Mouse (Mus musculus): Measurements from ENCODE around the gene Hebp1. TPM values are rescaled to one million over a fixed set of nuclear protein-coding genes. Genes with fewer than 3 reads are reported as not detected.

Gene Hebp1
- polyA plus RNA-seq, 1 experiment from 2014 or later = 21.2 TPM

DNA sequence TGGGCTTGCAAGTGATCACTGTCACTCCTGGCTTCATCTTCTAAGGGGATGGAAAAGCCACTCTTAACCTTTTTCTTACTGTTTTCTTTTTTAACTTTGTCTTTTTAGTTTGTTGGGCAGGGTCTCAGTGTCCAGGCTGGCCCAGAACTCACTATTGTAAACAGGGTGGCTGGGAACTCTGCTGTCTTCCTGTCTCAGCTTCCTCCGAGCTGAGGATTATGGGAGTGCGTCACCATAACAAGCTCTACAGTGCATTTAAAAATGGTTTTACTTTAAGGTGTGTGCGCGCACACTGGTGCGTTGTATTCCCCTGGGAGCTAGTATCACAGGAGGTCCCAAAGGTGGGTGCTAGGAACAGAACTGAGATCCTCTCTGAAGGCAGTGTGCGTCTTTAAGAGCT is 29.4 kb downstream of the Hebp1 start:
- no peaks in the 10 kb centered on the region for H3K9me3 ChIP-seq
- peak overlapping the region; percentile 95 for H3K27ac ChIP-seq
- H3K36me3 ChIP-seq = no peaks in the 10 kb centered on the region
- no peak for DNase-seq (ENCODE audit: low spot score)
- H3K4me3 ChIP-seq = peak overlapping the region; percentile 77
- peaks cover 21% of the 10 kb centered on the region for H3K4me1 ChIP-seq
- 68% methylated on average over 6 of the region's 6 CpGs for WGBS
- H3K27me3 ChIP-seq (ENCODE audit: insufficient read depth, poor library complexity, severe bottlenecking) = no peaks in the 10 kb centered on the region; the same call in 1 of the 2 replicates

DNA sequence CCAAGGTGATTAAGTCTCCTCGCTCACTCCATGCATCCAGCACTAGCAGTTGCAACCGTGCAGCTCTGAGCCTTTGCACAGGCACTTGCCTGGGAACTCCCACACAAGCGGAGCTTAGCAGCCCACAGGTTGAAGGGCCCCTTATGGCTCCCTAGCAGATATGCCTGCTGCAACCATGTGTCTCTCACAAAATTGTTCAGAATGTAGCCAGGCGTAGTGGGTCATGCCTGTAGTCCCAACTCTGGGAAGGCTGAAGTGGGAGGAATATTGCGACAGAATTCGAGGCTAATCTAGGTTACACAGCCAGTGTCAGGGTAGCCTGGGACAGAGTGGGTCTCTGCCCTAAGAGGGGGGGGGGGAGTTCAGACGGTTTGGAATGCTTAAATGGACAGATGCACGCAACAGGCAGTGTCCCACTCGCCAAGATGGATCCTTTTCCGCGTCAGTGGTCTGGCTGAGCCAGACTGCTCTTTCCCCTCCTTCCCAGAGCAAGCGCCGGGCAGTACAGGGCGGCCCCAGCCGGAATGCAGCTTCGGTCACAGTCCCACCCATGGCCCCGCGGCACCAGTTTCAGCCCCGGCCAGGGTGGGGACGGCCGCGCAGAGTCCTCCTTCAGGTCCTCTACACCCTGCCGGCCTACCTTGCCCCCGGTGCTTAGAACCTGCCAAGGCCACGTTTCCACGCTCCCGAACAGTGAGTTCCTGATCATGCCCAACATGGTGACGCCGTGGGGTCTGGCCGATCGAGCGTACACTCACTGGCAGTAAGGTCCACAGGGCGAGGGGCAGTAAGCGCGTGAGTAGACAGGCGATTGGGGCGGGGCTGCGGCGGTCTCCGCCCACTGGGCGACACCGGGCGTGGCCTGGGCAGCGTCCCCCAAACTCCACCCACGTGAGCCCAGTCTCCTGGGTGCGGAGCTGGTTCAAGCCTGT is 30.2 kb downstream of the Hebp1 start:
- DNase-seq (ENCODE audit: low spot score) = peak; percentile 96
- H3K4me3 ChIP-seq = peak overlapping the region; percentile 77
- peak overlapping the region; percentile 95 for H3K27ac ChIP-seq
- no peaks in the 10 kb centered on the region; the same call in 1 of the 2 replicates for H3K27me3 ChIP-seq (ENCODE audit: insufficient read depth, poor library complexity, severe bottlenecking)
- no peaks in the 10 kb centered on the region for H3K9me3 ChIP-seq
- peaks cover 27% of the 10 kb centered on the region for H3K4me1 ChIP-seq
- H3K36me3 ChIP-seq = no peaks in the 10 kb centered on the region
- 2% methylated on average over 46 of the region's 46 CpGs for WGBS

DNA sequence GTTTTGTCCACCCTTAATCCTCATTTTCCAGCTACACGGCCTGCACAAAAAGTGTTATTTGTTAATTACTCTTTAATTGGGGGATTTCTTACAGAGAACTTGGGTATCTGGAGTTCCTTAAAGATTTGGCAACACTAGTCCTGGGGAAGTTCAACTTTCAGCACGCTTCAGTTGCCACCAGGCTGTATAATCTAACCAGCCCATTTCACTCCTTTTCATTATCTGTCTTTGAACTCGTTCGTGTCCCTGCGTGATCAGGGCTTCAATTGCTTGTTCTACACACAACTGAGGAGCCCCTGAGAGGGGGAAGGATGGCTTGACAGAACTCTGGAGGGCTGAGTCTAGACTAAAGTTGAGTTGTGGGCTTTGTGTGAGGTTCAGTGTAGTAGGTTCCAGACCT is 31.1 kb downstream of the Hebp1 start:
- Histone ChIP-seq H3K27ac (peak overlapping the region; percentile 95; the same call in 1 of the 2 replicates), H3K4me1 (peaks cover 27% of the 10 kb centered on the region), H3K9me3 (no peaks in the 10 kb centered on the region), H3K27me3 (ENCODE audit: insufficient read depth, poor library complexity, severe bottlenecking) (no peaks in the 10 kb centered on the region; the same call in 1 of the 2 replicates), H3K36me3 (no peaks in the 10 kb centered on the region), H3K4me3 (peak overlapping the region; percentile 77; the same call in 1 of the 2 replicates)
- 51% methylated on average over 5 of the region's 5 CpGs for WGBS
- no peak for DNase-seq (ENCODE audit: low spot score)

DNA sequence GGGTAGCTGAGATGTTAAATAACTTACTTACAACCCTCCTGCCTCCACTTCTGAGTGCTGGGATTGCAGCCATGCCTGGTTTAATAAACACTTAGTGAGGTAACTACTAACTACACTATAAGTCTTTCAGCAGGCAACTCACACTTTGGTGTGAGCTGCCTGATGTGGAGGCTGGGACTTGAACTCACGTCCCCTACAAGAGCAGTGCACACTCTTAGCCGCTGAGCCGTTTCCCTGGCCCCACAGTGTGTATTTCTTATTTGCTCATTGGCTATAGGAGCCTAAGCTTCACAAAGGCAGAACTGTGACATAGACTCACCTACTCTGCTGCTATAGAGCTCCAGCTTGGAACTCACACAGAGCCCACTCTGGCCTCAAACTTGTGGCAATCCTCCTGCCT is 31.6 kb downstream of the Hebp1 start:
- no peaks in the 10 kb centered on the region; the same call in 1 of the 2 replicates for H3K27me3 ChIP-seq (ENCODE audit: insufficient read depth, poor library complexity, severe bottlenecking)
- no peak for DNase-seq (ENCODE audit: low spot score)
- peak overlapping the region; percentile 95; the same call in 1 of the 2 replicates for H3K27ac ChIP-seq
- no peaks in the 10 kb centered on the region for H3K36me3 ChIP-seq
- H3K9me3 ChIP-seq = no peaks in the 10 kb centered on the region
- H3K4me3 ChIP-seq = peak overlapping the region; percentile 3; the same call in 1 of the 2 replicates
- WGBS = 83% methylated on average over 3 of the region's 3 CpGs
- H3K4me1 ChIP-seq = peaks cover 27% of the 10 kb centered on the region

DNA sequence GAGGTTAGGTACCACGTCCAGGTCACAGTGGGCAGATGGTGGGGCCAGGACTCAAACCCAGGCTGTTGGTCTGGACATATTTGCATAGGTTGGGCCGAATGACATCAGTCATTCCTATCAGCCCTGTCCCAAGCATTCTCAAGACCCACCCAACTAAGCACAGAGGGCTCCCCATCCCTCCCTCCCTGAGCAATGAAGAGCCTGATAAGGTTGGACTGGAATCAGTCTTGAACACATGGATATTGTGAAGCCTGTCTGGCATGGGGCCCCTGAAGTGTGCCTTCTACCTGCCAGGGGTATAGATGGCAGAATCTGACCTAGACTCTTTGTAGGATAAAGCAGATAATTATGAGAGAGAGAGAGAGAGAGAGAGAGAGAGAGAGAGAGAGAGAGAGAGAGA is 32.1 kb downstream of the Hebp1 start:
- Histone ChIP-seq H3K36me3 (no peaks in the 10 kb centered on the region), H3K9me3 (no peaks in the 10 kb centered on the region), H3K4me1 (peaks cover 27% of the 10 kb centered on the region), H3K4me3 (no peak overlapping the region), H3K27me3 (ENCODE audit: insufficient read depth, poor library complexity, severe bottlenecking) (no peaks in the 10 kb centered on the region; the same call in 1 of the 2 replicates), H3K27ac (peak overlapping the region; percentile 95; the same call in 1 of the 2 replicates)
- peak; percentile 91 for DNase-seq (ENCODE audit: low spot score)
- 52% methylated on average over 2 of the region's 2 CpGs for whole genome bisulfite sequencing

DNA sequence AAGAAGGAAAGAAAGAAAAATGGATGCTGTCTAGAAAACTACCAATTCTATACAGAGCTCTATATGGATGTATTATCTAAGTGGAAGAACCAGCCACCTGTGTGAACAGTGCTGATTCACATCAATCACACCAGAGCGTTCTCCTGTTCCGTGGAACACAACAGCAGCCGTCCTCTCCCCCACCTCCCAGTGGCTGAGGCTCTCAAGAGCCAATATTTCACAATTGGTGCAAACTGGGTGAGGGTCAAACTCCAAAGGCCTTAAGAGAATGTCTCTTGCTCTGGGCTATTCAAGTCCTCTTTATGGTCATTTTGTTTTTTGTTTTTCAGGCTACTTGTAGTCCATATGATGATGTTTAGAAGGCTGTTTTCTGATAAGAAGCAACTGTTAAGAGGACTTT is 32.6 kb downstream of the Hebp1 start:
- H3K4me3 ChIP-seq = no peak overlapping the region

DNA sequence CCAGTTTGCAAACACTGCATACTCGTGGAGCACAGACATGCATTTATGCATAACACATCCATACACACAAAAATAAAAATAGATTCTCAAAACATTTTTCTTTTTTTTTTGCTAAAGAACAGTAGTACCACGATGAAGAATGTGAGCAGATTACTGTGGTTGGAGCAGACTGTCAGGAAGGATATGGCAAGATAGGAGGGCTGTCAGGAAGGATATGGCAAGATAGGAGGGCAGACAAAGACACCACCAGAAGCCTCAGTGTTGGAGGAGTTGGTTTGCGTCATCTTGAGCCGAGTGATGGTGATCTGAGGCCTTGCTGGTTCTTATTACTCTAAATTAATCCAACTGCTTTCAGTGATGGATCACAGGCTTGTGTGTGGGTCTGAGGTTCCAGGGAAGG is 35.0 kb downstream of the Hebp1 start:
- peak overlapping the region; percentile 57; the same call in 1 of the 2 replicates for H3K27ac ChIP-seq
- 54% methylated on average over 4 of the region's 4 CpGs for WGBS

More for the DNA sequence above, 32.6 kb downstream of the Hebp1 start:
- Histone ChIP-seq H3K36me3 (no peaks in the 10 kb centered on the region), H3K27ac (peak overlapping the region; percentile 7; the same call in 1 of the 2 replicates), H3K27me3 (ENCODE audit: insufficient read depth, poor library complexity, severe bottlenecking) (no peaks in the 10 kb centered on the region; the same call in 1 of the 2 replicates), H3K4me1 (peaks cover 27% of the 10 kb centered on the region), H3K9me3 (no peaks in the 10 kb centered on the region)
- DNase-seq (ENCODE audit: low spot score) = no peak
- WGBS = 74% methylated on average over 3 of the region's 3 CpGs

DNA sequence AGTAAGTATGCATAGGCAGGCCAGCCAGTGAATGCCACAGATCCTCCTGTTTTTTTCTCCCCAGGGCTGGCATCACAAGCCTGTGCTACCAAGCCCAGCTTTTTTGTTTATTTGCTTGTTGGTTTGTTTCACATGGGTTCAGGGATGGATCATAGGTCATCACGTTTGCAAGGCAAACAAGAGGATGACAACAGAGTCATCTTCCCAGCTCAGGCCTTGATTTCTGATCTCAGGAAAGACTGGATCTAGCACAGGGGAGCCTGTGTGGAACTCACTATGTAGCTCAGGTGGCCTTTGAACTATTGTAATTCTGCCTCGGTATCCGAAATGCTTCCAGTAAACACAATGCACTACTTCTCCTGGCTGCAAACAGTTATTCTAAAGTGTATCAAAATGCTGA is 35.5 kb downstream of the Hebp1 start:
- H3K27ac ChIP-seq = no peak overlapping the region
- H3K9me3 ChIP-seq = no peaks in the 10 kb centered on the region
- WGBS = 90% methylated on average over 3 of the region's 3 CpGs
- H3K4me3 ChIP-seq = no peak overlapping the region
- H3K36me3 ChIP-seq = no peaks in the 10 kb centered on the region
- no peak for DNase-seq (ENCODE audit: low spot score)
- no peaks in the 10 kb centered on the region; the same call in 1 of the 2 replicates for H3K27me3 ChIP-seq (ENCODE audit: insufficient read depth, poor library complexity, severe bottlenecking)
- H3K4me1 ChIP-seq = peaks cover 30% of the 10 kb centered on the region

More for the DNA sequence above, 35.0 kb downstream of the Hebp1 start:
- H3K27me3 ChIP-seq (ENCODE audit: insufficient read depth, poor library complexity, severe bottlenecking) = no peaks in the 10 kb centered on the region; the same call in 1 of the 2 replicates
- no peaks in the 10 kb centered on the region for H3K9me3 ChIP-seq
- no peak overlapping the region for H3K4me3 ChIP-seq
- no peaks in the 10 kb centered on the region for H3K36me3 ChIP-seq
- DNase-seq (ENCODE audit: low spot score) = no peak
- peaks cover 27% of the 10 kb centered on the region for H3K4me1 ChIP-seq

DNA sequence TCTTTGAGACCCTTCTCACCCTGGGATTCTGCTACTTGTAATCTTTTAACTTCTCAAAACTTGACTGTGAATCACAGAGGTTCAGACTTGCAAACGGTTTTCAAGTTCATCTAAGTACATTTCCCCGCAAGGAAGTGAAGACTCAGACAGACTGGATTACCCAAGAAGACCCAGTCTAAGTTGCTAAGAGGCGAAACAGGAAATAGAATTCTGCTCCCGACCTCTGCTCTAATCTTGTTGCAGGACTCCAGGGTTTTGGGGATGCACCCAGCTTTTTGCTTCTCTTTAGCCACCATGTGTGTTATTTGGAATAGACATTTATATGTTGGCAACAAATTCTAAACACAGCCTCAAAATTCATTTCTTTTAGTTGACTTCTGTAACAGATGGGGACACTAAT is 36.5 kb downstream of the Hebp1 start:
- Histone ChIP-seq H3K27ac (no peak overlapping the region), H3K4me1 (peaks cover 37% of the 10 kb centered on the region), H3K36me3 (no peaks in the 10 kb centered on the region), H3K9me3 (no peaks in the 10 kb centered on the region), H3K4me3 (no peak overlapping the region), H3K27me3 (ENCODE audit: insufficient read depth, poor library complexity, severe bottlenecking) (no peaks in the 10 kb centered on the region; the same call in 1 of the 2 replicates)
- DNase-seq (ENCODE audit: low spot score) = no peak
- WGBS = 63% methylated on average over 4 of the region's 4 CpGs

DNA sequence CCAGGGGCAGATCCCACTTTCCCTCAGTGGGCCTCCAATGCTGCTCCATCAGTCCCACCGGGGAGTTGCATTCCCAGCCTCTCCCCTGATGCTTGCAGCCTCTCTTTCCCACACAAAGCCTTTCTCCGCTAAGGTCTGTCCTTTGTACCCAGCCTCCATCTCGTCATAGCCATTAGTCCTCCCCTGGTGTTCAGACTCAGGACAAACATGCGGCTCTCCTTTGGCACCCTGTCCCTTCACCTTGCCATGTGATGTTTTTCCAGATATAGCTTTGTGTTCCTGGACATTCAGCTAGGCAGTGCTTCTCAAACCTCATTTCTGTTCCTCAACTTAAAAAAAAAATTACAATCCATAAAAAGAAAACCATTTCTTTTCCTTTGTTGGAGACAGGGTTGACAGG is 39.3 kb downstream of the Hebp1 start:
- Histone ChIP-seq H3K4me3 (no peak overlapping the region), H3K36me3 (peaks cover under 1% of the 10 kb centered on the region; the same call in 1 of the 2 replicates), H3K27me3 (ENCODE audit: insufficient read depth, poor library complexity, severe bottlenecking) (no peaks in the 10 kb centered on the region), H3K9me3 (no peaks in the 10 kb centered on the region), H3K4me1 (peaks cover 29% of the 10 kb centered on the region), H3K27ac (no peak overlapping the region)
- DNase-seq (ENCODE audit: low spot score) = no peak
- 72% methylated on average over 4 of the region's 4 CpGs for WGBS

DNA sequence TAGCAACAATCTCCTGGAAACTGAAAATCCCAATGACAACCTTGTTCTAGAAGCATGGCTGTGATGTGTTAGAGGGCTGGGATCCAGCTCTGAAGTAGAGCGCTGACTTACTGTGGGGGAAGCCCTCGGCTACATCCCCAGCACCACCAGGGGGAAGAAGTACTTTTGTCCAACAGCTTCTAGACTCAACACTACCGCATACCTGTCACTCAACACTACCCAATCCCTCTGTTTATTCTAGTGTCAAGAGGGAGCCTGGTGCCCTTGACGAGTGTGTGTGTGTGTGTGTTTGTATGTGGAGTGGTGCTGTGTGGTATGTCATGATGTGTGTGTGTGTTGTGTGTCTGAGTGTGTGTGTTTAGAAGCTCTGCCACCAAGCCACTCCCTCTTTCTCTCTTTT is 40.3 kb downstream of the Hebp1 start:
- no peaks in the 10 kb centered on the region for H3K27me3 ChIP-seq (ENCODE audit: insufficient read depth, poor library complexity, severe bottlenecking)
- no peaks in the 10 kb centered on the region for H3K9me3 ChIP-seq
- WGBS = 45% methylated on average over 4 of the region's 4 CpGs
- H3K27ac ChIP-seq = no peak overlapping the region
- no peak overlapping the region for H3K4me3 ChIP-seq
- H3K36me3 ChIP-seq = peaks cover 7% of the 10 kb centered on the region; the same call in 1 of the 2 replicates
- peaks cover 22% of the 10 kb centered on the region for H3K4me1 ChIP-seq
- DNase-seq (ENCODE audit: low spot score) = no peak

DNA sequence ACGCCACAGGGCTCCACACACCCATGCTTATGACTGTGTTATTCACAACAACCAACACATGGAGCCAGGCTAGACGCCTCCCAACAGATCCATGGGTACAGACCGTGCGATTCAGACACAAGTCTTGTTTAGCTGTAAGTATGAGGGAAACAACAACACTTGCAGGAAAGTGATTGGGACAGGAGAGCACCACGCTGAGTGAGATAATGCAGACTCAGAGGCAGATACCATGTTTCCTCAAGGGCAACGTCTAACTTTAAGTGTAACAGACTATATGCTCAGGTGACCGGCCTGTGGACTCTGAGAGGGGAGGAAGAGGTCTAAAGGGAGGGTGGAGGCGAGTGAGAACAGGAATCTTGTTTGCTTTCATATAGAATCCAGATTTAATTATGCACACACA is 41.2 kb downstream of the Hebp1 start:
- H3K27me3 ChIP-seq (ENCODE audit: insufficient read depth, poor library complexity, severe bottlenecking) = no peaks in the 10 kb centered on the region
- DNase-seq (ENCODE audit: low spot score) = no peak
- no peaks in the 10 kb centered on the region for H3K9me3 ChIP-seq
- 57% methylated on average over 8 of the region's 8 CpGs for WGBS
- peaks cover 22% of the 10 kb centered on the region for H3K4me1 ChIP-seq
- H3K36me3 ChIP-seq = peaks cover 7% of the 10 kb centered on the region; the same call in 1 of the 2 replicates
- no peak overlapping the region for H3K4me3 ChIP-seq
- no peak overlapping the region for H3K27ac ChIP-seq

DNA sequence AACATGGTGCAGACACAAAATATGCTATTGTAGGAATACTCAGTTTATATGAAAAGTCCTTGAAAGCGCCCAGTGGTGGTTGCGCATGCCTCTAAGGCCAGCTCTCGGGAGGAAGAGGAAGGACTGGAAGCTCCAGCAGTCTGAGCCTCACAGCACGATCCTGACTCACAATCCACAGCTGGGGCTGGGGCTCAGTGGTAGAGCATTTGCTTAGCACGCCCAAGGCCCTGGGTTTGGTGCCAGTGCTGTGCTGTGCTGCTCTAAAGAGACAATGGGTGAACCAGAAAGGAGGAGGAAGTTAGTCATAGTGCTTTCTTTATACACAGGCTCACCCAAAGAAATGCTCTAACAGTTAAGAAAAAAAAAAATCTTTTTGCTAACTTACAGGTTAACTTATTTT is 44.1 kb downstream of the Hebp1 start:
- peaks cover 7% of the 10 kb centered on the region for H3K36me3 ChIP-seq
- H3K27ac ChIP-seq = no peak overlapping the region
- H3K9me3 ChIP-seq = no peaks in the 10 kb centered on the region
- DNase-seq (ENCODE audit: low spot score) = no peak
- peaks cover 22% of the 10 kb centered on the region for H3K4me1 ChIP-seq
- no peak overlapping the region for H3K4me3 ChIP-seq
- 85% methylated on average over 5 of the region's 5 CpGs for WGBS
- peaks cover 14% of the 10 kb centered on the region for H3K27me3 ChIP-seq (ENCODE audit: insufficient read depth, poor library complexity, severe bottlenecking)
